ENCODE assay signal across 22 mouse cellular contexts in the genomic region with DNA sequence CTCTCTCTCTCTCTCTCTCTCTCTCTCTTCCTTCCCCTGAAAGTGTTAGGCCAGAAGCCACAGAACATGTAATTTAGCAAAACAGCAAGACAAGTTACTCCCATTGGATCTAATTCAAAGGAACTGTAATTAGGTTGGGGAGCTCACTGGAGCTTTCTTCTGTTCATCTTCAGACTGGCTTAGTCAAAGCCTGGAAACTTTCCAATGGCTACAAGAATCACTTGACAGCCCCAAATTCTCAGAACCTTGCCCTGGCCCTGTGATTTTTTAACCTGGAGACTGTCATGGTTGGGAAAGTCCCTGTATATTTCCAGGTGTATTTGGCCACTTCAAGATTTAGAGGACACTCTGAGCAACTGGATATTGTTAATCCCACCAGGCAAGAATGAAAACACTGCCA.
DNase-seq lines count a peak whose midpoint lies in the region; ATAC-seq lines count a peak whose summit lies in the region.
"Had no signal": no experiment of that assay in that cellular context is flagged by ENCODE, and none has a peak within 500 bp of the region (broad histone marks: within the 10 kb centered on the region; RNA-seq: fewer than 3 reads in every experiment).

No protein-coding gene starts in this region.

- ATAC-seq in kidney, embryonic 16.5 days (ENCODE audit: low FRiP score, low TSS enrichment), result no peak
- ATAC-seq: activated CD4-positive, CD25-positive, alpha-beta regulatory T cell, adult 4 months; forebrain, embryonic 14.5 days; Patski had no signal

- no peak overlapping the region for H3K4me2 ChIP-seq in kidney, embryonic 16.5 days (replicated peaks; ENCODE audit: low read depth, low read length)
- H3K4me2 ChIP-seq: embryonic facial prominence, embryonic 13.5 days; heart, embryonic 13.5 days; hindbrain, embryonic 15.5 days had no signal

- no peaks in the 10 kb centered on the region for H3K27me3 ChIP-seq in kidney, embryonic 16.5 days (ENCODE audit: insufficient read depth, low read length)
- H3K27me3 ChIP-seq: embryonic facial prominence, embryonic 13.5 days; heart, embryonic 13.5 days; hindbrain, embryonic 15.5 days had no signal

- no peak overlapping the region for H3K9ac ChIP-seq in kidney, embryonic 16.5 days (replicated peaks; ENCODE audit: low read length)
- H3K9ac ChIP-seq: embryonic facial prominence, embryonic 13.5 days; heart, embryonic 13.5 days; hindbrain, embryonic 15.5 days had no signal

- H3K36me3 ChIP-seq in kidney, embryonic 16.5 days (ENCODE audit: insufficient read depth, low read length), result no peaks in the 10 kb centered on the region
- H3K36me3 ChIP-seq: embryonic facial prominence, embryonic 13.5 days; heart, embryonic 13.5 days; hindbrain, embryonic 15.5 days had no signal

- H3K27ac ChIP-seq in kidney, embryonic 16.5 days (ENCODE audit: low read length), result no peak overlapping the region
- H3K27ac ChIP-seq: embryonic facial prominence, embryonic 13.5 days; gastrocnemius, adult 2 months; heart, embryonic 13.5 days; hindbrain, embryonic 15.5 days had no signal

- no peak overlapping the region for H3K4me3 ChIP-seq in kidney, embryonic 16.5 days (ENCODE audit: low read length)
- H3K4me3 ChIP-seq: embryonic facial prominence, embryonic 13.5 days; gastrocnemius, adult 2 months; heart, embryonic 13.5 days; hindbrain, embryonic 15.5 days had no signal

- no peaks in the 10 kb centered on the region for H3K4me1 ChIP-seq in kidney, embryonic 16.5 days (ENCODE audit: insufficient read depth, low read length)
- H3K4me1 ChIP-seq: embryonic facial prominence, embryonic 13.5 days; heart, embryonic 13.5 days; hindbrain, embryonic 15.5 days had no signal

- no peaks in the 10 kb centered on the region for H3K9me3 ChIP-seq in kidney, embryonic 16.5 days (ENCODE audit: low read length)
- H3K9me3 ChIP-seq: embryonic facial prominence, embryonic 13.5 days; heart, embryonic 13.5 days; hindbrain, embryonic 15.5 days had no signal

- DNase-seq in kidney, adult 11 months, result peak; percentile 26
- no peak for DNase-seq in kidney, postnatal 10 days
- DNase-seq in kidney, adult 9 months, result peak; percentile 77
- peak; percentile 16 for DNase-seq in kidney, postnatal 14 days
- DNase-seq in gastrocnemius, postnatal 25 days, result no peak
- DNase-seq in urinary bladder, postnatal 36 days (ENCODE audit: low spot score in 2 of 2), result no peak
- DNase-seq: adrenal gland, adult 2 months; adrenal gland, postnatal 25 days; cerebellum, adult 11 months; cerebellum, adult 8-10 months; cerebellum, postnatal 14 days; gastrocnemius, adult 2 months; gastrocnemius, postnatal 36 days; heart, adult 11 months; heart, postnatal 36 days had no signal

Comparison
In these comparisons a context has a peak if more than half of its experiments do, and no peak if none do; other contexts are left out.
1. DNase-seq: peak in kidney, adult 11 months (single experiment), kidney, adult 9 months (single experiment) and kidney, postnatal 14 days (single experiment); none in kidney, postnatal 10 days (single experiment), gastrocnemius, postnatal 25 days (single experiment) and urinary bladder, postnatal 36 days (0 of 2).